Mouse (Mus musculus) CH12F3 (cell line): Measurements from ENCODE around the gene Atp8a2.
"Not testable (repeated sequence)": the region's sequence is repeated elsewhere in the genome, so short reads cannot be mapped to it uniquely, and the experiment has no call there.

Experiments used
- in situ Hi-C: fragments of 300-500 bp; cut with MboI; formaldehyde crosslinking; loops from 2 replicates; pipeline ENCODE4 v1.14.3; 2020; ENCODE audit warnings: low sequenced_read_pairs

The Atp8a2 gene

GRCm38 (mm10) chr14:59931412-59932058 lies 265.4 kb downstream of the Atp8a2 start:
- in situ Hi-C loops: no loop called here

- in situ Hi-C loops: not testable (repeated sequence)
Observed at GRCm38 (mm10) chr14:59929190-59929589, 267.8 kb downstream of the Atp8a2 start.

GRCm38 (mm10) chr14:59928781-59929180 lies 268.2 kb downstream of the Atp8a2 start:
- in situ Hi-C loops: no loop called here

- in situ Hi-C loops: no loop called here
Observed at GRCm38 (mm10) chr14:59927804-59928203, 269.2 kb downstream of the Atp8a2 start.

GRCm38 (mm10) chr14:59919865-59920264 lies 277.1 kb downstream of the Atp8a2 start:
- in situ Hi-C loops: no loop called here

- in situ Hi-C loops: no loop called here
Observed at GRCm38 (mm10) chr14:59903484-59904130, 293.4 kb downstream of the Atp8a2 start.

- in situ Hi-C loops: no loop called here
Observed at GRCm38 (mm10) chr14:59893971-59894370, 303.0 kb downstream of the Atp8a2 start.

- in situ Hi-C loops: no loop called here
Observed at GRCm38 (mm10) chr14:59892084-59892483, 304.9 kb downstream of the Atp8a2 start.

GRCm38 (mm10) chr14:59891491-59891890 lies 305.5 kb downstream of the Atp8a2 start:
- in situ Hi-C loops: no loop called here

GRCm38 (mm10) chr14:59890818-59891217 lies 306.2 kb downstream of the Atp8a2 start:
- in situ Hi-C loops: no loop called here

- in situ Hi-C loops: no loop called here
Observed at GRCm38 (mm10) chr14:59890107-59890506, 306.9 kb downstream of the Atp8a2 start.

- in situ Hi-C loops: no loop called here
Observed at GRCm38 (mm10) chr14:59888446-59888845, 308.5 kb downstream of the Atp8a2 start.

GRCm38 (mm10) chr14:59888046-59888445 lies 308.9 kb downstream of the Atp8a2 start:
- in situ Hi-C loops: no loop called here

GRCm38 (mm10) chr14:59887061-59887861 lies 309.7 kb downstream of the Atp8a2 start:
- in situ Hi-C loops: no loop called here

- in situ Hi-C loops: no loop called here
Observed at GRCm38 (mm10) chr14:59883517-59884069, 313.4 kb downstream of the Atp8a2 start.

GRCm38 (mm10) chr14:59880829-59881228 lies 316.1 kb downstream of the Atp8a2 start:
- in situ Hi-C loops: no loop called here

GRCm38 (mm10) chr14:59878248-59878647 lies 318.7 kb downstream of the Atp8a2 start:
- in situ Hi-C loops: no loop called here

- in situ Hi-C loops: no loop called here
Observed at GRCm38 (mm10) chr14:59876525-59876924, 320.5 kb downstream of the Atp8a2 start.

GRCm38 (mm10) chr14:59868369-59868768 lies 328.6 kb downstream of the Atp8a2 start:
- in situ Hi-C loops: no loop called here

- in situ Hi-C loops: no loop called here
Observed at GRCm38 (mm10) chr14:59867749-59868148, 329.2 kb downstream of the Atp8a2 start.

GRCm38 (mm10) chr14:59866001-59866400 lies 331.0 kb downstream of the Atp8a2 start:
- in situ Hi-C loops: no loop called here
